Mouse (Mus musculus): ENCODE measurements around the gene Fabp1. TPM values are rescaled to one million over a fixed set of nuclear protein-coding genes. Genes with fewer than 3 reads are reported as not detected.

Fabp1 gene
- total and polyA plus RNA-seq, 3 experiments, result not detected

DNA sequence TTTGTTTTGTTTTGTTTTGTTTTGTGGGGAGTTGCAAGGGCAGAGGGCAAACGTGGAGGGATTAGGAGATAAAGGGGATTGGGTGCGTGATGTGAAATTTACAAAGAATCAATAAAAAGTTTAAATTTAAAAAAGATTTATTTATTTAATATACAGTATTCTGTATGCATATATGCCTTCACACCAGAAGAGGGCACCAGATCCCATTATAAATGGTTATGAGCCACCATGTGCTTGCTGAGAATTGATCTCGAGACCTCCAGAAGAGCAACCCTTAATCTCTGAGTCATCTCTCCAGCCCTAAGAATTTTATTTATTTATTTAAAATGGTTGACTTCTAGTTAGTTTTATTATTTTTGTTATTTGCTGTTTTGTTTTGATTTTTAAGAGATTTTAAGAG is 43.6 kb downstream of the Fabp1 start:
- H3K4me1 ChIP-seq (ENCODE audit: control insufficient read depth, insufficient read depth, low read length), result peaks cover 4% of the 10 kb centered on the region; the same call in 1 of the 2 replicates
- TF ChIP-seq CTCF (IDR thresholded peaks at IDR 0.05) (peak; percentile 53), POLR2A (IDR thresholded peaks at IDR 0.05; ENCODE audit: insufficient read depth, low read depth, low read length) (no peak)
- no peaks in the 10 kb centered on the region for H3K27me3 ChIP-seq (ENCODE audit: control insufficient read depth, insufficient read depth, low read length)
- H3K9ac ChIP-seq (ENCODE audit: low read depth, low read length), result no peak overlapping the region
- H3K27ac ChIP-seq, result no peak overlapping the region
- H3K36me3 ChIP-seq (ENCODE audit: control insufficient read depth, insufficient read depth, low read length), result peaks cover 2% of the 10 kb centered on the region; the same call in 1 of the 2 replicates
- WGBS, result 79% methylated on average over 3 of the region's 3 CpGs
- intact Hi-C loops (cut with DNase I), result loop anchor here (5.0 kb wide), 1 partner anchor 154 kb away; no protein-coding TSS in a partner anchor
- H3K4me3 ChIP-seq, result no peak overlapping the region
- no peaks in the 10 kb centered on the region for H3K79me2 ChIP-seq (replicated peaks; ENCODE audit: control insufficient read depth, insufficient read depth, low read length)
- no peak for DNase-seq

DNA sequence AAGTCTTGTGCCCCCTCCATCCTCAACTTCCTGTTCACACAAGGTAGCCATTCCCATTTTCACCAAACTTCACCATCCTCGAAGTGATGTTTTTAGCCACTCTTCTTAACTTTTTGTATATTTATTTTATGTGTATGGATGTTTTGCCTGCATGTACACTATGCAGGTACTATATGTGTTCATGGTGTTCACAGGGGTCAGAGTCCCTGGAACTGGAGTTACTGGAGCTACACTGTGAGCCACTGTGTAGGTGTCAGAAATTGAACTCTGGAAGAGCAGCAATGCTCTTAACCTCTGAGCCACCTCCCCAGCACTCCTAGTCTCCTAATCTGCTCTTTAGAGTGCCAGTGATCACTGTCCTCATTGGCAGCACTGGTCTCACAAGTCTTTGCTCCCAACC is 48.8 kb downstream of the Fabp1 start:
- peaks cover 5% of the 10 kb centered on the region for H3K4me1 ChIP-seq (ENCODE audit: control insufficient read depth, insufficient read depth, low read length)
- TF ChIP-seq POLR2A (IDR thresholded peaks at IDR 0.05; ENCODE audit: insufficient read depth, low read depth, low read length), result no peak
- no peak for TF ChIP-seq EP300 (IDR thresholded peaks at IDR 0.05; ENCODE audit: insufficient read depth, low read depth, low read length)
- no peak for TF ChIP-seq CTCF (IDR thresholded peaks at IDR 0.05)
- H3K4me3 ChIP-seq, result no peak overlapping the region
- H3K27ac ChIP-seq, result no peak overlapping the region
- no peak for DNase-seq
- H3K36me3 ChIP-seq (ENCODE audit: control insufficient read depth, insufficient read depth, low read length), result peaks cover 10% of the 10 kb centered on the region
- intact Hi-C loops (cut with DNase I), result no loop called here
- no peaks in the 10 kb centered on the region for H3K79me2 ChIP-seq (replicated peaks; ENCODE audit: control insufficient read depth, insufficient read depth, low read length)
- H3K9ac ChIP-seq (ENCODE audit: low read depth, low read length), result no peak overlapping the region
- no peaks in the 10 kb centered on the region for H3K27me3 ChIP-seq (ENCODE audit: control insufficient read depth, insufficient read depth, low read length)
- 79% methylated on average over 1 of the region's 1 CpGs for WGBS

DNA sequence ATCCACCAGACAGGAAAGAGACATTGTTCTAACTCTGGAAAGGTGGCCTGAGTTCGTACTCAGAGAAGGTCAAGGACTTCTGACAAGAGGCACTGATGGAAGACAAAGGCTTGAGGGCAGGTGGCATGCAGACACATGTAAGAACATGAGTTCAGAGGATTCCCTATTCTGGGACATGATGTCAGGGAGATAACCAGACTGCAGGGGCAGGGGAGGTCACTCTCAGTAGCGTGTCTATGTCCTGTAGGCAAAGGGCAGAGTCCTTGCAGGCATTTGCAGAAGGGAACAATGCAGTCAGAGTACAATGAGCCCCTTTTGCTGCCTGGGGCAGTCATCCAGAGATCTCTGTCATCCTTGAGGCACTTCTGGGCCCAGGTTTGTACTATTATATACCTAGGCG is 50.0 kb downstream of the Fabp1 start:
- intact Hi-C loops (cut with DNase I), result no loop called here
- peaks cover 5% of the 10 kb centered on the region for H3K4me1 ChIP-seq (ENCODE audit: control insufficient read depth, insufficient read depth, low read length)
- 36% methylated on average over 3 of the region's 3 CpGs for WGBS
- H3K36me3 ChIP-seq (ENCODE audit: control insufficient read depth, insufficient read depth, low read length), result peaks cover 9% of the 10 kb centered on the region
- no peak for DNase-seq
- no peaks in the 10 kb centered on the region for H3K79me2 ChIP-seq (replicated peaks; ENCODE audit: control insufficient read depth, insufficient read depth, low read length)
- H3K27me3 ChIP-seq (ENCODE audit: control insufficient read depth, insufficient read depth, low read length), result no peaks in the 10 kb centered on the region
- H3K9ac ChIP-seq (ENCODE audit: low read depth, low read length), result no peak overlapping the region
- no peak for TF ChIP-seq POLR2A (IDR thresholded peaks at IDR 0.05; ENCODE audit: insufficient read depth, low read depth, low read length)
- 0 out of 2 replicates have a peak, but pooled peaks have one; percentile 44 for TF ChIP-seq EP300 (IDR thresholded peaks at IDR 0.05; ENCODE audit: insufficient read depth, low read depth, low read length)
- peak overlapping the region; percentile 47 for H3K27ac ChIP-seq
- H3K4me3 ChIP-seq, result no peak overlapping the region

DNA sequence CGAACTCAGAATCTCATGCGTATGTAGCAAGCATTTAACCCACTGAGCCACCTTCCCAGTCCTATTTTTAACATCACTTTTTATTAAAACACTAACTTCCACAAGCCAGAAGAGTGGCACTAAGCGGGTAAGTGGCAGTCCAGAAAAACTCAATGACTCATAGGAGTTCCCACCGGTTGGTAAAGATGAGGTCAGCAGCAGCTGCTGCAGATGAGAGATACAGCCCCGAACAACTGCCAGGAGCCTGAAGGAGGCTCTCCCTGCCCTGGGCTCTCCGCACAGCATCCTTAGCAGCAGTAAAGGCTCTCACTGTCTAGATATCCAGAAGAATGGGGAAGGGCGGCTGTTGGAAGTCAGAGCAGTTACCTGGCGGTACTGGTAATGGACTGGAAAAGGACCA is 51.3 kb downstream of the Fabp1 start:
- peaks cover 9% of the 10 kb centered on the region for H3K36me3 ChIP-seq (ENCODE audit: control insufficient read depth, insufficient read depth, low read length)
- no peak overlapping the region for H3K4me3 ChIP-seq
- 52% methylated on average over 8 of the region's 8 CpGs for WGBS
- H3K79me2 ChIP-seq (replicated peaks; ENCODE audit: control insufficient read depth, insufficient read depth, low read length), result no peaks in the 10 kb centered on the region
- DNase-seq, result no peak
- TF ChIP-seq POLR2A (IDR thresholded peaks at IDR 0.05; ENCODE audit: insufficient read depth, low read depth, low read length) (no peak), EP300 (IDR thresholded peaks at IDR 0.05; ENCODE audit: insufficient read depth, low read depth, low read length) (no peak), CTCF (IDR thresholded peaks at IDR 0.05) (no peak)
- H3K4me1 ChIP-seq (ENCODE audit: control insufficient read depth, insufficient read depth, low read length), result peaks cover 5% of the 10 kb centered on the region
- no peak overlapping the region for H3K9ac ChIP-seq (ENCODE audit: low read depth, low read length)
- intact Hi-C loops (cut with DNase I), result no loop called here
- no peak overlapping the region for H3K27ac ChIP-seq
- H3K27me3 ChIP-seq (ENCODE audit: control insufficient read depth, insufficient read depth, low read length), result no peaks in the 10 kb centered on the region

DNA sequence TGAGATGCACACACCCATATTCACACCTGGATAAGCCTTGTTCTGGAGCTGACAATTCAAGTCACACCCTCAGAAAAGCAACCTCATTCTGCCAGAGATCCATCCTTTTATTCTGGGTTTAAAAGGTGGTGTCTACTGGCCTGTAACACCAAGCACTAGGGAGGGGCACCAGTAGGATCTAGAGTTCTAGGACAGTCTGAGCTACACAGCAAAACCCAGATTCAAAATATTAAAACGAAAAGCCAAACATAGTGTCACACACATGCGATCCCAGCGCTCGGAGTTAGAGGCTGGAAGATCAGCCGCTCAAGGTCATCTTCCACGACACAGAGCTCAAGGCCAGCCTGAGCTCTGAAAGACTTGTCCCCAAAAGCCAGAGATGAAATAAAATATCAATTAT is 54.8 kb downstream of the Fabp1 start:
- 62% methylated on average over 6 of the region's 6 CpGs for WGBS
- TF ChIP-seq EP300 (IDR thresholded peaks at IDR 0.05; ENCODE audit: insufficient read depth, low read depth, low read length), result no peak
- TF ChIP-seq POLR2A (IDR thresholded peaks at IDR 0.05; ENCODE audit: insufficient read depth, low read depth, low read length), result no peak
- TF ChIP-seq CTCF (IDR thresholded peaks at IDR 0.05), result no peak
- Histone ChIP-seq H3K36me3 (ENCODE audit: control insufficient read depth, insufficient read depth, low read length) (peaks cover 17% of the 10 kb centered on the region), H3K27me3 (ENCODE audit: control insufficient read depth, insufficient read depth, low read length) (no peaks in the 10 kb centered on the region), H3K27ac (no peak overlapping the region; the same call in 1 of the 2 replicates), H3K4me1 (ENCODE audit: control insufficient read depth, insufficient read depth, low read length) (peaks cover 1% of the 10 kb centered on the region; the same call in 1 of the 2 replicates), H3K4me3 (no peak overlapping the region), H3K9ac (ENCODE audit: low read depth, low read length) (no peak overlapping the region), H3K79me2 (replicated peaks; ENCODE audit: control insufficient read depth, insufficient read depth, low read length) (no peaks in the 10 kb centered on the region)
- intact Hi-C loops (cut with DNase I), result no loop called here
- no peak for DNase-seq

Other genes starting within 250 kb of the Fabp1 start
- gene Foxi3, start 243.3 kb upstream of the Fabp1 start, total RNA-seq (2021), result not detected
- not detected in 2 replicates for gene Foxi3, start 243.3 kb upstream of the Fabp1 start, polyA plus RNA-seq (2012; rRNA removed)
- gene Thnsl2, start 55.4 kb upstream of the Fabp1 start, total RNA-seq (2021), result 1 to 10 TPM; 3.4 to 4.1 TPM
- gene Thnsl2, start 55.4 kb upstream of the Fabp1 start, polyA plus RNA-seq (2012; rRNA removed), result 6.0 and 6.1 TPM in 2 replicates
- 10 to 100 TPM; 56.1 to 63.5 TPM for gene Krcc1, start 71.8 kb downstream of the Fabp1 start, total RNA-seq (2021)
- 10.2 and 16.3 TPM in 2 replicates for gene Krcc1, start 71.8 kb downstream of the Fabp1 start, polyA plus RNA-seq (2012; rRNA removed)
- 100 to 1,000 TPM; 325 to 352 TPM for gene Smyd1, start 122.4 kb downstream of the Fabp1 start, total RNA-seq (2021)
- gene Smyd1, start 122.4 kb downstream of the Fabp1 start, polyA plus RNA-seq (2012; rRNA removed), result 192 and 372 TPM in 2 replicates
- gene Cd8b1, start 123.0 kb downstream of the Fabp1 start, total RNA-seq (2021), result under 1 TPM in 1 of 2 experiments, not detected in 1; 0.31 TPM
- 0.51 and 1.2 TPM in 2 replicates for gene Cd8b1, start 123.0 kb downstream of the Fabp1 start, polyA plus RNA-seq (2012; rRNA removed)
- under 1 TPM; 0.13 to 0.25 TPM for gene Cd8a, start 173.6 kb downstream of the Fabp1 start, total RNA-seq (2021)
- gene Cd8a, start 173.6 kb downstream of the Fabp1 start, polyA plus RNA-seq (2012; rRNA removed), result 0.26 and 0.72 TPM in 2 replicates
- gene Rmnd5a, start 240.8 kb downstream of the Fabp1 start, total RNA-seq (2021), result 10 to 100 TPM; 67.6 to 78.1 TPM
- gene Rmnd5a, start 240.8 kb downstream of the Fabp1 start, polyA plus RNA-seq (2012; rRNA removed), result 28.2 and 56.9 TPM in 2 replicates

Measured in heart, adult 2 months (tissue).